Mouse (Mus musculus) brain, embryonic 14.5 days (tissue): Measurements from ENCODE around the gene Stxbp4. TPM values are rescaled to one million over a fixed set of nuclear protein-coding genes. Genes with fewer than 3 reads are reported as not detected.

Experiments
- DNase-seq: peaks from one replicate; pipeline ENCODE4 v3.0.0-alpha.2; 2011; ENCODE audit warnings: low read depth
- CTCF ChIP-seq: fragments of 200-500 bp; IDR thresholded peaks from 2 replicates; pipeline ENCODE4 v1.5.1; 2012; ENCODE audit warnings: inconsistent platforms, mild to moderate bottlenecking, moderate library complexity, borderline replicate concordance; ENCODE audit not compliant: insufficient read depth, insufficient read length; ENCODE audit errors: extremely low read depth
- POLR2A ChIP-seq: fragments of 200-500 bp; IDR thresholded peaks from 2 replicates; pipeline ENCODE4 v1.6.1; 2012; ENCODE audit warnings: mild to moderate bottlenecking, inconsistent platforms, borderline replicate concordance; ENCODE audit not compliant: poor library complexity, insufficient read depth, insufficient read length, severe bottlenecking; ENCODE audit errors: extremely low read depth
- polyA plus RNA-seq: library from polyadenylated mRNA; depleted of rRNA; stranded (reverse); fragments of >200 nt; gene quantifications from 2 replicates; pipeline ENCODE4 v1.2.3, GENCODE M21; 2012

The Stxbp4 gene
- polyA plus RNA-seq, 1 experiment: 12.3 TPM

DNA sequence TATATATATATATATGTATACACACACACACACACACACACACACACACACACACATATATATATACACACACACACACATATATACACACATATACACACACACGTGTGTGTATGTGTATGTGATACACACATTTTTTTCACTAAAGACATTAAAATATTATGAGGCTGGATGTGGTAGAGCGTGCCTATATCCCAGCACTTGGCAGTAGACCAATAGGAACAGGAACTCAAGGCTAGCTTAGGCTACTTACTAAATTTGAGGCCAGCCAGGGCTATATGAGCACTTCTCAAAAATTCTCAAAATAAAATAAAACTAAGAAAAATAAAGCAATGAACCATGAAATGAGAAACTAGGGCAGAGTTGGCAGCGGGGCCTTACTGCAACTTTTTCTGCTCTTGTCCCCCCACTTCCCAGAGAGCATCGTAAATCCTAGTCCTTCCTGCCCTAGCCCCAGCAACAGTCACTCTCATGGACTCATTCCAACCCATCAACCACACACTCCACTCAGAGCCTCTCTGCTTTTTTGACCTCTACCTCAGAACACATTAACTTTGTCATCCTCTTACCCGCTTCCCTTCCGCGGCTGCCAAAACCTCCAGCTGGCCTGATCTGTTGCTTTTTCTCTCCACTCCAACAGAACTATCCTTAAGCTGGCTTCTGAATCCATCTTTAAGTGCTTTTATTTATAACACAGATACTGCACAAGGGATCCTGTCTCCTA is 60.7 kb downstream of the Stxbp4 start:
- DNase-seq: no peak
- TF ChIP-seq CTCF (no peak), POLR2A (no peak)

DNA sequence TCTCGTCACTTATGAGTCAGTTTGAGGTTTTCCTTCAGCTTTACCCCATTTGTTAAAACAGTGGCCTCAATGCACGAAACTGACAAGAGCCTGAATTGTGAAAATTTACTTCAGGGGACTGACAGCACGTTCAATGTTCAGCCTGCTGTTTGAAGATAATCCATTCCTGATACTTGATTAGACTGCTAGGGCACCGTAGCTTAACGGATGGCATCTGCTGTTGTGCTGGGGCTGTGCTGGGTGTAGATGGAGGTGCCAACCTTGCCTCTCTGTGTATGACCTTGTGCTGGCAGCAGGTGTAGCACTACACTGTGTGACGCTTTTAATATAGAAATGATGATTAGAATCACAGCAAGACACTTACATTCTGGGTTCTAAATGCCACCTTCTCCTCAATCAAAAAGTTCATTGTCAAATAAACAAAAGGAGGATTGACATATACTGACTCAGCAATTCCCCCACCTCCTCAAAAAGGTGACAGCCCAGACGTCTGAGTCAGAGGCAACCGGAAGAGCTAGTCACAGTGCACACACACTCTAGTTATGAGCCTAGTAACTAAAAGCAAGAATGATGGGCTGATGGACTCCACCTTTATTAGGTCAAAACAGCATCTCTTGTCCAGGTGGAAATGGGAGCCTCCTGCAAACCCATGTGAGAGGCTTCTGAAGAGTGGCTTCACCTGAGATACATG is 61.5 kb downstream of the Stxbp4 start:
- DNase-seq: no peak
- no peak for TF ChIP-seq POLR2A
- TF ChIP-seq CTCF: no peak

DNA sequence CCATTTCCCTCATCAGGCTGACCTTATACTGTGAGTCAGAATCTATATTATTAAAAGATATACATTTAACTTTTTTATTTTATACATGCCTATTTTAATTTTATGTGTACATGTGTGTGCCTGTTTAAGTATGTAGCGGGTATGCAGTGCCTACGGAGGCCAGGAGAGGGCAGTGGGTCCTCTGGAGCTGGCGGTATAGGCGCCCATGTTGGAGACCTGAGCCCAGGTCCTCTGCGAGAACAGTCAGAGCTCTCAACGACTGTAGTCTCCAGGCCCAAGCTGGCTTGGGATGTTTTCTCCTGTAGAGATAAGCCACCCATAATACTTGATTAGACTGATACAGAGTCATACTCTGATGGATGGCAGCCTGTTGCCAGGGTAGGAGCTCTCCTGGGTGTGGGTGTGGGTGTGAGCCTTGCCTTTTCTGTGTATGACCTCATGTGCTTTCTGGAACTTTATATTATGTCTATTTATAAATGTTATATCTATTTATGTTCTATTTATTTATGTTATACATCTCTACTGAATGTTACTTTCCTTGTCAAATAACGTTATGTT is 62.3 kb downstream of the Stxbp4 start:
- no peak for TF ChIP-seq POLR2A
- TF ChIP-seq CTCF: peak; percentile 11; the same call in 1 of the 2 replicates
- no peak for DNase-seq

DNA sequence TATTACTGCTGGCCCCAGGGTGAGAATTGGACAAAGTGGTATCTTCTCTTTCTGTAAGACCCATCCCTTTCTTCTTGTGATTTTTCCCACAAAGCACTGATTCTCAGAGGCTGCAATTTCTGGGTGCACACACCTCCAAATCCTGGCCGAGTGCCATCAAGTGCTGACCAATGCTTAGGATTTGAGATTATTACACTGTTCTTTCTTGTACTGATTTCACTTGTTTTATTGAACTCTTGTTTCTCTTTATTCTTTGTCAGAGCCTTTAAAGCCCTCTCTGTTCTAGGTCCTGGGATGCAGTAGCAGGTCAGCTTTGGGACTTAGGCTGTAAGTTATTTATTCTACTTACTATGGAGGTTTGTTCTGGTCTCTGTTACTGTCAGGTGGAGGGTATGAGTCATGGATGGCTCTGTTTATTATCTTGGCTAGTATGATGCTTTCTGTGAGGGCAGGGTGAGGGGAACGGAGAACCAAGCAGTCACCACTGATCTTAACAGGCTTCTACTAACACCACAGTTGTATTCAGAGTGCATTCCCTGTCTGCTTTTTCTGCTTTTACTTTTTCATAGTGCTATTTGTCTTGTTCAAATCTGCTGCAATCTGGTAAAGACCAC is 67.1 kb downstream of the Stxbp4 start:
- DNase-seq: no peak
- TF ChIP-seq POLR2A (no peak), CTCF (no peak)

DNA sequence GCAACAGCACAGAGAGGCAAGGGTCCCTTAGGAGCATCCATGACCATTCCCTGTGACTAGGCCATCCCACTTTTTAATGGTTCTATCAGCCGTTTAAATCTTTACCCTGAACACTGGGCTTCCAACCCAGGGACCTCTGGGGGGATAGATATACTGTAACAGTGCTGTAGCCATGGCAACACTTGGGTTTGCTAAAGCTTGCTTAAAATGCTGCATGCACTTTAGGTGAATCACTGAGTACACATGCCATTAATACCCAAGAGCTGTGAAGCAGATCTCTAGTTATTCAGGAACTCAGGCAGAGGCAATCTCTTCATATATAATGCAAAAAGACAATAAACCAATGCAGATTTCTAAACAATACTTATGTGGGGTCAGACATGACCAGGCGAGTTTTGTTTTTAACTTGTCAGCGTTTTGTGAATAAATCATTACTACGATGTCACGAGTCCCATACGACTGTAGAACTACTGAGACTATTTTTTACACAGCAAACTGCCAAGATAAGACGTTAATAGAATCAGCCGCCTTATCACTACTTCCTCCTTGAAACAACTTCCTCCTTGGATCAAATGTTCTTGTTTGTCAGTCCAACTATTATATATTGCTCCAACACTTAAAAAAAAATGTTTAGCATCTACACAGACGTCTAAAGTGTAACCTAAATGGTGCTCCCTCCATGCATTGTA is 79.4 kb downstream of the Stxbp4 start:
- TF ChIP-seq POLR2A (no peak), CTCF (no peak)
- peak; percentile 50 for DNase-seq

DNA sequence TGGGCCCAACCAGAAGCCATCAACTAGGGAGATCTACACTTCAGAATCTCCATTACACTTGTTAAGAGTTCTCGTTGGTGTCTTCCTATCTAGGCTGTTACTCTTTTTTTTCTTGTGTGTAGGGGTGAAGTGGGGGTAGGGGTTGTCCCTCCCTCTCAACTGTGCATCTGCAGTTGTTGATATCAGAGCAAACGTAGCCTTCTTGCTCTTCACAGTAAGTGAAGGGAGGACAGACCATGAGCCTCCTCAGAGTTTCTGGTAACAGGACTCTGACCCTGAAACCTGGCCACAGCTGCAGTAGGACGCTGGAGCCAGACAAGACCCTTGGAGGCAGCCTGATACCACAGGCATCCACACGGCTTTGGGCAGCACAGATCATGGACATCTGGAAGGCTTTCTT is 81.4 kb downstream of the Stxbp4 start:
- no peak for DNase-seq
- TF ChIP-seq POLR2A (no peak), CTCF (no peak)

DNA sequence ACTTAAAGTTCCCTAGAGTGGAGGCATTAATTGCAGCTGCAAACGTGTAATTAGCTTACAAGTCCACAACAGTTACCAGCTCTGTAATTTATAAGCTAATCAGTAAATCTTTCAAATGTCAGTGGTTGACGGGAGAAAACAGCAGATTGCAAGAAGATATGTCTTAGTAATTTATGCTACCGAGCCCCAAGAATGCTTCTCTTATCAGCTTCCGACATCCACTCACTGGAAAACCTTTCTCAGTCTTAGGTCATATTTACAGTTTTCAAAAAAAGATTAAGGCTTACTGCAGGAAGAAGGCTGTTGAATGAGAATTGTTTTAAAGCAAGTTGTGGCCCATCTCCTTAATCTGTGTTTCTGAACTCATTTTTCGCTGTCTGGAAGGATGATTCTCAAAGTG is 83.9 kb downstream of the Stxbp4 start:
- no peak for TF ChIP-seq CTCF
- TF ChIP-seq POLR2A: no peak

DNA sequence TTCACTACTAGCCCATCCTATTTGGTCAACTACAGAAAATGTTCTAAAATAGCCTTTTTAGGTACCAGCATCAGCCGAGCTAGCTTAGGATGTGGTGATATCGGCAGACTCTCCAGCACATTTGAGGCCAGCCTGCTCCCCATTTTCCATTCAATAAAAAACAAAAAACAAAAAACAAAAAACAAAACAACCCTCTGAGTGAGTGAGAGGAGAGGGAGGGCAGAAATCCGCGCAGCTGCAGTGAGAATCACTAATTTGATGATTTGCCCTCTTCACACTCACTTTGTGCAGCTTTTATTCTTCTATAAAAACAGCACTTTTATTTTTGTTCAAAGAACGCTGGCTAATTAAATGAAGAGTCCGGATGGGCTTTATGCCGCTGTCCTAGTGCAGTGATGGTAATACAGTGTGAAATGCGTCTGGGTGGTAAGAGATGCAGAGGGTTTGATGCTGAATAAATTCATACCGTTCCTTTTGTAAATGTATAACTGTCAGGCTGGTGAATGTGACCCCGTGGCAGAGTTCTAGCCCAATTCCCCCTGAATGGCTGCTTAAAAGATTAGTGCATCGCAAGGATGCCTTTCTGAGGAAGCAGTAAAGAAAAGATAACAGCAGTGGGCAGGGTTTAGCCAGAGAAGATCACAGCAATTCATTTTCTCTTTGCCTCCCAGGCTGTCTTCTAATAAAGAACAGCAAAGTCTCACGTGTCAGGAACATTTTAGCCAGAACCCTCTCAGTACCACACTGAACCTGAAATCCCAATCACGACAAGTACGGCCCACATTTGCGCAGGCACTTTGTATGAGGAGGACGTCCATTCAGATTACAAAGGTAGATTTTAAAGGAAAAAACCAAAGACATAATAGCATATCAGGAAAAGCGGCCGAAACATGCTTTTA is 85.3 kb downstream of the Stxbp4 start:
- peak; percentile 82 for DNase-seq
- TF ChIP-seq POLR2A (no peak), CTCF (no peak)

More for the DNA sequence above, 83.9 kb downstream of the Stxbp4 start:
- DNase-seq: peak; percentile 63

DNA sequence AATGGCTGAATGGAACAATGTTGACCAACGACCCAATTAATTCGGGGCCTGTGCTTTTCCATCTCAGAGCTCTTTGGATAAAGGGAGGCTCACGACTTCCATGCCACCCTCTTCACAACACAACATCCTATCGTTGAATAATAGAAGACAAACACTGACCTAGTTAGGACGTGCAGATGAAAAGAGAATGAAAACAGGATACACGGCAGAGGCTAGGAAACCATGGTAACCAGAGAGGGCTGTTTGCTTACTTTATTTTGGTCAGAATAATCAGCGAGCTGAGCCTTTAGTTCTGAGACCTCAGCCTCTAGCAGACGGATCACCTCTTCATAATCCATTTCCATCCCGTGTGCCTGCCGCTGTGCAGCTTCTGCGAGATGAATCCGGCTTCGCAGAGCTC is 89.3 kb downstream of the Stxbp4 start:
- peak; percentile 90 for DNase-seq
- no peak for TF ChIP-seq CTCF
- no peak for TF ChIP-seq POLR2A

DNA sequence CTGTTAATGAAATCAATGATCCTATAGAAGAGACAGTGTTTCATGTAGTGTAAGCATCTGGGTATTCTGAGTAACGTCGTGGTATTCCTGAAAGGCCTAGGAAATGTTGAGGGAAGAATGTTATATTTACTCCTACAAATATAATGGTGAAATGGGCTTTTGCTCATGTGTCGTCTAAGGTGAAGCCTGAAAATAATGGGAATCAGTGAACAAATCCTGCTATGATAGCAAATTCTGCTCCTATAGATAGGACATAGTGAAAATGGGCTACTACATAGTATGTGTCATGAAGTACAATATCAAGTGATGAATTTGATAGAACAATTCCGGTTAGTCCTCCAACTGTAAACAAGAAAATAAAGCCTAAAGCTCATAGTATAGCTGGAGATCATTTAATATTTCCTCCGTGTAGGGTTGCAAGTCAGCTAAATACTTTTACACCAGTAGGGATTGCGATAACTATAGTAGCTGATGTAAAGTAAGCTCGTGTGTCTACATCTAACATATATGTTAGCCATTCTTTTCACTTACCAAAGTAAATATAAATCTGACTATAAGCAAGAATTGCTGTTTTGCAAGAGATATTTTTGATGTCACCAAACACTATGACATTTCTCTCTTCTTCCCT is 99.1 kb downstream of the Stxbp4 start:
- TF ChIP-seq CTCF (no peak), POLR2A (no peak)
- DNase-seq: no peak

DNA sequence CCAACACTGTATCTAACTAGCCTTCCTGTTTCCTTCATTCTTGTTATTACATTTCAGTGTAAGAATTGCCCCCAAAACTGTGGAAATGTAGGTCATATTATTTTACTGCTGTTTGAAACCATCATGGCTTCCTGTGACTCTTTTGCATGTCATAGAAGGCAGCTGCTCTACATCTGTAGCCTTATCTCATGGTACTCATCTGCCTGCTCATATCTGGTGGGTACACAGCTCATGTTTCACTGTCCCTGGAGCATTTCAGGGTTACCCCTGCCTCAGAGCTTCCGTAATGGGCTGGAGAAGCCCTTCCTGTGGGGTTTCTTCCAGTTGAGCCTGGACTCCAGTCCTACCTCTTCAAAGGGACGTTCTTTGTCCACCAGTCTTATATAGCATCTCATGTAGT is 112.6 kb downstream of the Stxbp4 start:
- no peak for DNase-seq
- no peak for TF ChIP-seq CTCF
- no peak for TF ChIP-seq POLR2A

DNA sequence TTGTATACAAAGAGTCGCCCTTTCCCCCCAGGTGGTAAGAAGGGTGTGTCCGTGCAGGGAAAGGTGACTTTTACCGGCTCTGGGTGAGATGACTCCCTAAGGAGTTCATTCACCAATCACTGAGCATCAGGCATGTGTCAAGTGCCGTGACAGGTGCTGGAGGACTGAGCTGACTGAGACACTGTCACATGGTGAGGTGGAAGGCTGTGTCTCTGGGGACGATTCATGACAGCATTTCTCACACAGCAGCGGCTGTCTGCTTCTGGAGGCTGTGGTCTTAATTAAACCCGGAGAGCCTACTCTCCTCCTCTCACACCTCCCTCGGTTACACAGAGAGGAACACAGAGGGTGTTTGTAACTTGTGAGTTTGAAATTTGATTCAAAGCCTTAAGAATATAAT is 116.8 kb downstream of the Stxbp4 start:
- TF ChIP-seq CTCF (no peak), POLR2A (no peak)
- peak; percentile 65 for DNase-seq

DNA sequence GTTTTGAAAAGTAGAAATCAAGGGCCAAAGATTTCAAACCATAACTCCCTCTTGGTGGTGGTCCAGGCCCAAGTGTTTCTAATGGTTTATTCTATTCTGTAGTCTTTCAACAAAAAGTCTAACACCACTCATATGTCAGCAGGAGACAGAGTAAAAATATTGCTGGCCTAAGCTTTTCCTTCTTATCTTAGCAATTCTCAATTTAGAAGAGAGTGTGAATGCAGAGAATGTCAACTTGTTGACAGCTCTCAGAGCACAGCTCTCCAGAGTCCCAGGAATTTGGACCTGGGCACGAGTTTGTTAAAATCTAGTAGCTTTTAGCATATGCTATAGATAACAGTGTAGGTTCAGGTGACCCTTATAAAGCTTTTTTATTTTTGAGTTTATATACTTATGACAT is 120.1 kb downstream of the Stxbp4 start:
- TF ChIP-seq POLR2A: no peak
- no peak for TF ChIP-seq CTCF

More for the DNA sequence above, 120.1 kb downstream of the Stxbp4 start:
- DNase-seq: no peak
